Mouse (Mus musculus) megakaryocyte, embryonic 14.5 days (primary cell): Measurements from ENCODE around the gene Gm13271.

Experiments used
- FLI1 ChIP-seq: IDR thresholded peaks from 2 replicates; pipeline ENCODE4 v1.6.1; 2012; ENCODE audit warnings: low read length, inconsistent platforms, mixed read lengths
- GATA1 ChIP-seq: IDR thresholded peaks from 3 replicates; pipeline ENCODE4 v1.6.1; 2012; ENCODE audit warnings: mixed read lengths, low read length, inconsistent platforms, borderline replicate concordance

- no peak for TF ChIP-seq GATA1
- no peak for TF ChIP-seq FLI1
Measured at GRCm38 (mm10) chr4:88718715-88719114, 36.0 kb upstream of the Gm13271 start.
